Mouse (Mus musculus) layer of hippocampus, adult 18-20 months (tissue): ENCODE measurements around the gene Tubgcp6. TPM values are rescaled to one million over a fixed set of nuclear protein-coding genes. Genes with fewer than 3 reads are reported as not detected.

ENCODE experiments used
- DNase-seq, 2 experiments: peaks; one replicate each; pipeline ENCODE4 v3.0.0; 2022; ENCODE audit warnings: low spot score in 2 of 2
- long read RNA-seq: library from polyadenylated mRNA; stranded (forward); transcript quantifications from one replicate; pipeline ENCODE4 v2.0.0, GENCODE M21; 2021
- total RNA-seq, 2 experiments: library from RNA; stranded (reverse); gene quantifications; 2 replicates each; pipeline ENCODE4 v1.2.3; 2021

Gene Tubgcp6
- 10 to 100 TPM; 29.5 to 30.4 TPM for total RNA-seq
- long read RNA-seq, full-length matches to known transcripts = 14 of 30 reads
- long read RNA-seq, partial matches to known transcripts = 6 of 30 reads
- long read RNA-seq, other reads (novel, unspliced or antisense) = 10 of 30 reads

- peak; percentile 93 to 98 for DNase-seq
Measured at GRCm38 (mm10) chr15:89122649-89123366, at the start of gene Tubgcp6. TSS of gene Tubgcp6 (minus strand) at chr15:89123112.

GRCm38 (mm10) chr15:89172276-89172935, 49.5 kb upstream of the Tubgcp6 start:
- no peak for DNase-seq

- DNase-seq = no peak
Measured at GRCm38 (mm10) chr15:89171526-89172051, 48.7 kb upstream of the Tubgcp6 start.

- DNase-seq = no peak
Measured at GRCm38 (mm10) chr15:89170102-89170501, 47.2 kb upstream of the Tubgcp6 start.

- peak; percentile 81 to 95 for DNase-seq
Measured at GRCm38 (mm10) chr15:89169431-89169830, 46.5 kb upstream of the Tubgcp6 start.

- no peak for DNase-seq
Measured at GRCm38 (mm10) chr15:89168922-89169321, 46.0 kb upstream of the Tubgcp6 start.

GRCm38 (mm10) chr15:89165478-89165877, 42.6 kb upstream of the Tubgcp6 start:
- DNase-seq = no peak

- no peak for DNase-seq
Measured at GRCm38 (mm10) chr15:89161397-89161796, 38.5 kb upstream of the Tubgcp6 start.

GRCm38 (mm10) chr15:89158516-89158915, 35.6 kb upstream of the Tubgcp6 start:
- no peak for DNase-seq

GRCm38 (mm10) chr15:89157954-89158353, 35.0 kb upstream of the Tubgcp6 start:
- peak in 1 of 2 experiments; percentile 58 for DNase-seq

GRCm38 (mm10) chr15:89152312-89152711, 29.4 kb upstream of the Tubgcp6 start:
- no peak for DNase-seq

GRCm38 (mm10) chr15:89150041-89150390, 27.1 kb upstream of the Tubgcp6 start:
- no peak for DNase-seq

GRCm38 (mm10) chr15:89149271-89150040, 26.5 kb upstream of the Tubgcp6 start, which contains the start of gene Mapk11:
TSS of gene Mapk11 (minus strand) at chr15:89149628.
- DNase-seq = no peak

- DNase-seq = no peak
Measured at GRCm38 (mm10) chr15:89148496-89149270, 25.8 kb upstream of the Tubgcp6 start.

- no peak for DNase-seq
Measured at GRCm38 (mm10) chr15:89147895-89148294, 25.0 kb upstream of the Tubgcp6 start.

GRCm38 (mm10) chr15:89147456-89147855, 24.5 kb upstream of the Tubgcp6 start:
- DNase-seq = no peak

- DNase-seq = peak in 1 of 2 experiments; percentile 63
Measured at GRCm38 (mm10) chr15:89147024-89147423, 24.1 kb upstream of the Tubgcp6 start.

GRCm38 (mm10) chr15:89146537-89146936, 23.6 kb upstream of the Tubgcp6 start:
- peak; percentile 45 to 48 for DNase-seq

- no peak for DNase-seq
Measured at GRCm38 (mm10) chr15:89145813-89146350, 23.0 kb upstream of the Tubgcp6 start.

- no peak for DNase-seq
Measured at GRCm38 (mm10) chr15:89144965-89145364, 22.1 kb upstream of the Tubgcp6 start.
